Mouse (Mus musculus) MEL (cell line): Measurements from ENCODE around the gene Mbd3. TPM values are rescaled to one million over a fixed set of nuclear protein-coding genes. Genes with fewer than 3 reads are reported as not detected.

Experiments used
- DNase-seq: peaks from one replicate; pipeline ENCODE4 v3.0.0; 2011; ENCODE audit warnings: low read depth, low spot score
- H3K27ac ChIP-seq: 2 replicates; pipeline ENCODE4 v1.5.1; 2012; ENCODE audit warnings: low read depth, mild to moderate bottlenecking, control low read depth, low read length, moderate library complexity; ENCODE audit not compliant: control insufficient read depth
- H3K27me3 ChIP-seq, 2 experiments: fragments of 150-350 bp in 1 of 2; sonication (generic) in 1 of 2; 2 replicates each; pipeline ENCODE4 v1.6.1; 2012; ENCODE audit warnings: low read length in 2 of 2, mild to moderate bottlenecking in 2 of 2, improper control_type of control experiment in 1 of 2, moderate library complexity in 1 of 2; ENCODE audit not compliant: insufficient read depth in 2 of 2, control insufficient read depth in 1 of 2
- H3K36me3 ChIP-seq, 2 experiments: 2 replicates each; pipeline ENCODE4 v1.6.1; 2012 to 2014; ENCODE audit warnings: low read length in 2 of 2, improper control_type of control experiment in 1 of 2, inconsistent platforms in 1 of 2, mild to moderate bottlenecking in 1 of 2; ENCODE audit not compliant: insufficient read depth in 2 of 2, control insufficient read depth in 1 of 2
- H3K4me1 ChIP-seq, 2 experiments: fragments of 150-350 bp in 1 of 2; sonication (generic) in 1 of 2; 2 replicates each; pipeline ENCODE4 v1.6.1; 2012; ENCODE audit warnings: low read length in 2 of 2, improper control_type of control experiment in 1 of 2, mild to moderate bottlenecking in 1 of 2; ENCODE audit not compliant: insufficient read depth in 2 of 2, control insufficient read depth in 1 of 2
- H3K4me3 ChIP-seq, 2 experiments: fragments of 150-350 bp in 1 of 2; sonication (generic) in 1 of 2; 2 replicates each; pipeline ENCODE4 v1.5.1; 2012; ENCODE audit warnings: low read depth in 2 of 2, low read length in 2 of 2, mild to moderate bottlenecking in 2 of 2, moderate library complexity in 2 of 2, control low read depth in 1 of 2, improper control_type of control experiment in 1 of 2; ENCODE audit not compliant: control insufficient read depth in 1 of 2, insufficient read depth in 1 of 2
- H3K79me2 ChIP-seq: 2 replicates; pipeline ENCODE4 v1.6.1; 2012; ENCODE audit warnings: mild to moderate bottlenecking, low read length, moderate library complexity; ENCODE audit not compliant: control insufficient read depth, poor library complexity, insufficient read depth
- H3K9ac ChIP-seq: 2 replicates; pipeline ENCODE4 v1.6.1; 2012; ENCODE audit warnings: low read depth, mild to moderate bottlenecking, control low read depth, low read length, moderate library complexity; ENCODE audit not compliant: control insufficient read depth, poor library complexity, severe bottlenecking
- H3K9me3 ChIP-seq: fragments of 150-350 bp; sonication (generic); replicated peaks from 2 replicates; pipeline ENCODE4 v1.6.1; 2012; ENCODE audit warnings: mild to moderate bottlenecking, low read length, improper control_type of control experiment, moderate library complexity; ENCODE audit not compliant: insufficient read depth
- CTCF ChIP-seq, 3 experiments: IDR thresholded peaks in 2 of 3; conservative IDR thresholded peaks in 1 of 3; 2 replicates each; pipeline ENCODE4 v1.5.1; 2011 to 2012; ENCODE audit warnings: low read length in 3 of 3, low read depth in 2 of 3, mild to moderate bottlenecking in 2 of 3, improper control_type of control experiment in 1 of 3, inconsistent platforms in 1 of 3, mixed read lengths in 1 of 3, moderate library complexity in 1 of 3; ENCODE audit not compliant: control insufficient read depth in 1 of 3, insufficient read depth in 1 of 3, poor library complexity in 1 of 3, severe bottlenecking in 1 of 3
- ELF1 ChIP-seq: IDR thresholded peaks from 2 replicates; pipeline ENCODE4 v1.6.1; 2014; ENCODE audit warnings: low read depth, mild to moderate bottlenecking, inconsistent platforms, low read length, improper control_type of control experiment, moderate library complexity
- EP300 ChIP-seq, 2 experiments: IDR thresholded peaks; 2 replicates each; pipeline ENCODE4 v1.6.1; 2011; ENCODE audit warnings: improper control_type of control experiment in 2 of 2, low read length in 2 of 2, low read depth in 1 of 2, mild to moderate bottlenecking in 1 of 2
- ETS1 ChIP-seq: IDR thresholded peaks from 2 replicates; pipeline ENCODE4 v1.6.1; 2012; ENCODE audit warnings: low read depth, mild to moderate bottlenecking, inconsistent platforms, low read length, improper control_type of control experiment, moderate library complexity
- GABPA ChIP-seq: IDR thresholded peaks from 2 replicates; pipeline ENCODE4 v1.6.1; 2012; ENCODE audit warnings: low read depth, mild to moderate bottlenecking, inconsistent platforms, low read length, improper control_type of control experiment, moderate library complexity
- MAZ ChIP-seq: IDR thresholded peaks from 2 replicates; pipeline ENCODE4 v1.6.1; 2012; ENCODE audit warnings: low read depth, mild to moderate bottlenecking, inconsistent platforms, low read length, improper control_type of control experiment
- MEF2A ChIP-seq: IDR thresholded peaks from 2 replicates; pipeline ENCODE4 v1.6.1; 2014; ENCODE audit warnings: low read depth, mild to moderate bottlenecking, inconsistent platforms, low read length, improper control_type of control experiment; ENCODE audit not compliant: poor library complexity, insufficient replicate concordance, severe bottlenecking; ENCODE audit errors: extremely low read depth
- MYB ChIP-seq: IDR thresholded peaks from 2 replicates; pipeline ENCODE4 v1.6.1; 2011; ENCODE audit warnings: mild to moderate bottlenecking, low read depth, low read length, improper control_type of control experiment
- MYC ChIP-seq: IDR thresholded peaks from 2 replicates; pipeline ENCODE4 v1.6.1; 2011; ENCODE audit warnings: low read depth, mild to moderate bottlenecking, low read length, improper control_type of control experiment, moderate library complexity
- NRF1 ChIP-seq: IDR thresholded peaks from 2 replicates; pipeline ENCODE4 v1.6.1; 2014; ENCODE audit warnings: low read depth, mild to moderate bottlenecking, inconsistent platforms, low read length, improper control_type of control experiment, moderate library complexity; ENCODE audit not compliant: poor library complexity, insufficient read depth, severe bottlenecking
- POLR2A ChIP-seq, 2 experiments: IDR thresholded peaks; 2 replicates each; pipeline ENCODE4 v1.6.1; 2011 to 2012; ENCODE audit warnings: low read length in 2 of 2, mild to moderate bottlenecking in 2 of 2, control low read depth in 1 of 2, improper control_type of control experiment in 1 of 2, low read depth in 1 of 2, moderate library complexity in 1 of 2; ENCODE audit not compliant: control insufficient read depth in 1 of 2, insufficient read depth in 1 of 2, poor library complexity in 1 of 2
- POLR2AphosphoS5 ChIP-seq: IDR thresholded peaks from 2 replicates; pipeline ENCODE4 v1.6.1; 2012; ENCODE audit warnings: low read depth, borderline replicate concordance, mild to moderate bottlenecking, inconsistent platforms, low read length, moderate library complexity, mixed read lengths
- RCOR1 ChIP-seq: IDR thresholded peaks from 2 replicates; pipeline ENCODE4 v1.6.1; 2012; ENCODE audit warnings: low read depth, mild to moderate bottlenecking, inconsistent platforms, low read length, improper control_type of control experiment
- TAL1 ChIP-seq: IDR thresholded peaks from 2 replicates; pipeline ENCODE4 v1.6.1; 2012; ENCODE audit warnings: mild to moderate bottlenecking, inconsistent platforms, low read length, moderate library complexity, mixed read lengths
- TCF12 ChIP-seq: IDR thresholded peaks from 2 replicates; pipeline ENCODE4 v1.6.1; 2014; ENCODE audit warnings: low read depth, mild to moderate bottlenecking, inconsistent platforms, low read length, improper control_type of control experiment, moderate library complexity
- ZC3H11A ChIP-seq: IDR thresholded peaks from 2 replicates; pipeline ENCODE4 v1.6.1; 2012; ENCODE audit warnings: low read depth, mild to moderate bottlenecking, inconsistent platforms, low read length, improper control_type of control experiment
- ZKSCAN1 ChIP-seq: IDR thresholded peaks from 2 replicates; pipeline ENCODE4 v1.6.1; 2012; ENCODE audit warnings: low read depth, mild to moderate bottlenecking, inconsistent platforms, low read length, improper control_type of control experiment, moderate library complexity
- ZMIZ1 ChIP-seq: IDR thresholded peaks from 2 replicates; pipeline ENCODE4 v1.6.1; 2012; ENCODE audit warnings: low read depth, mild to moderate bottlenecking, inconsistent platforms, low read length, improper control_type of control experiment, moderate library complexity
- ZNF384 ChIP-seq: IDR thresholded peaks from 2 replicates; pipeline ENCODE4 v1.6.1; 2012; ENCODE audit warnings: low read depth, mild to moderate bottlenecking, inconsistent platforms, low read length, improper control_type of control experiment
- polyA plus RNA-seq, 2 experiments: library from polyadenylated mRNA; stranded (reverse) in 1 of 2; unstranded in 1 of 2; fragments of >175 nt in 1 of 2; fragments of >200 nt in 1 of 2; gene quantifications; 2 replicates each; pipeline versions ENCODE4 v1.2.1 to v1.2.4; 2012; ENCODE audit warnings: low replicate concordance in 2 of 2, low read depth in 1 of 2; ENCODE audit not compliant: insufficient read length in 2 of 2, insufficient read depth in 1 of 2, missing spikeins in 1 of 2
- total RNA-seq: library from RNA; depleted of rRNA; stranded (reverse); fragments of 300-350 nt; gene quantifications from 2 replicates; pipeline ENCODE4 v1.2.3, GENCODE M21; 2012

Gene Mbd3
- total and polyA plus RNA-seq, 3 experiments = 81.4 to 289 TPM; not detected in 1

DNA sequence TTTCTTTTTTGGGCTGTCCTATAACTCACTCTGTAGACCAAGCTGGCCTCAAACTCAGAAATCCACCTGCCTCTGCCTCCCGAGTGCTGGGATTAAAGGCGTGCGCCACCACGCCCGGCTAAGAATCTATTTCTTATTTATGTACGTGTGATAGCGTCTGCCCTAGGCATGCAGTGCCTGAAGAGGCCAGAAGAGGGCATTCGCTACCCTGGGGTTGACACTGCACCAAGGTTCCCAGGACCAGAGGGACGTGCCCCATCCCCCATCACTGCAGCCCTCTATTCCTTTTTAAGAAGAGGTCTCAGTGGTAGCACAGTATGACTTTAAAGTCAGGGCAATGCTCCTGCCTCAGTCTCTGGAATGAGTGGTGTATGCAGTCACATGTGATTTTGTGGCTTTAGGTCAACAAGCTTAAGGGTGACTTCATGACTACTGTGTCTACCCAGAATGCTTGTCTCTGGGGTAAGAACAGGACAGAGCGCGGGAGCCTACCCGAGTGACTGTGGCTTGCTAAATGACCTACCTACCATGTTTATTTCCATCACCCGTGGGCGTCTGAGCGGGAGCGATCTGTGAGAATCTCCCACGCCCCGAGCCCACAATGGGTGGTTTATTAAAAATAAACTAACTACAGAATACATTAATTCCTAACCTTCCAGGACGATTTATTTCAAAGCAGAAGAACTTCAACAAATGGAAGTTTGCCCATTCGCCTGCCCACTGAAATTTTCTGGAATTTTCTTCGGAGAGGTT is 29.2 kb downstream of the Mbd3 start:
- H3K27me3 ChIP-seq = peaks cover 0 to 2% of the 10 kb centered on the region in 2 experiments; a peak in 1 of 4 replicates
- peak; percentile 45 for DNase-seq
- no peak for TF ChIP-seq ELF1
- TF ChIP-seq CTCF (IDR thresholded peaks at IDR 0.05 in 2 of 3, conservative IDR thresholded peaks at IDR 0.05 in 1 of 3; ENCODE audit: control insufficient read depth in 1 of 3, insufficient read depth in 1 of 3, low read depth in 2 of 3, low read length in 3 of 3, poor library complexity in 1 of 3, severe bottlenecking in 1 of 3) = peak; percentile 38 to 47 (median 39); a peak in 5 of 6 replicates
- no peak for TF ChIP-seq TCF12
- TF ChIP-seq, all 39 proteins: peak for 1
- H3K27ac ChIP-seq = no peak overlapping the region
- no peaks in the 10 kb centered on the region for H3K79me2 ChIP-seq
- peaks cover 0 to 7% of the 10 kb centered on the region in 2 experiments; a peak in 1 of 4 replicates for H3K4me1 ChIP-seq
- H3K36me3 ChIP-seq = no peaks in the 10 kb centered on the region
- no peak overlapping the region for H3K4me3 ChIP-seq
- H3K9me3 ChIP-seq = no peaks in the 10 kb centered on the region
- H3K9ac ChIP-seq = no peak overlapping the region

DNA sequence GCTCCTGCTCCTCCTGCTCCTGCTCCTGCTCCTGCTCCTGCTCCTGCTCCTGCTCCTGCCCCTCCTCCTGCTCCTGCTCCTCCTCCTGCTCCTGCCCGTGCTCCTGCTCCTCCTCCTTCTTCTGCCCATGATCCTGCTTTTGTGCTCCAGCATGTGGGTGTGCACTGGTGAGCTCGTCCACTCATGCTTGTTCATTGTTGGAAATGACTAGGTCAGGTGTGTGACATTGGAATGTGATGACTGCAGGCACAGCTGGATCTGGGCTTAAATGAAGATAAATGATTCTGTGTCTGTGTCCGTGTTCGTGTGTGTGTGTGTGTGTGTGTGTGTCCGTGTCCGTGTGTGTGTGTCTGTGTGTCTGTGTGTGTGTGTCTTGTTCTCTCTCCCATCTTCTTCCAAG is 31.0 kb downstream of the Mbd3 start:
- DNase-seq = no peak
- Histone ChIP-seq H3K27me3 (peaks cover 2% of the 10 kb centered on the region in 2 experiments; a peak in 1 of 4 replicates), H3K9me3 (no peaks in the 10 kb centered on the region), H3K36me3 (no peaks in the 10 kb centered on the region), H3K27ac (no peak overlapping the region), H3K4me3 (no peak overlapping the region), H3K4me1 (peaks cover 0 to 7% of the 10 kb centered on the region in 2 experiments; a peak in 1 of 4 replicates), H3K79me2 (no peaks in the 10 kb centered on the region), H3K9ac (no peak overlapping the region)
- TF ChIP-seq EP300 (IDR thresholded peaks at IDR 0.05; ENCODE audit: low read depth in 1 of 2, low read length in 2 of 2) (no peak), ZMIZ1 (no peak), TCF12 (no peak), ETS1 (no peak), RCOR1 (no peak), MAZ (no peak), TAL1 (no peak), POLR2AphosphoS5 (no peak), ZNF384 (no peak), GABPA (no peak), MYB (no peak), ZC3H11A (no peak), MEF2A (no peak), NRF1 (no peak), MYC (no peak), POLR2A (IDR thresholded peaks at IDR 0.05; ENCODE audit: control insufficient read depth in 1 of 2, insufficient read depth in 1 of 2, low read depth in 1 of 2, low read length in 2 of 2, poor library complexity in 1 of 2) (no peak), ZKSCAN1 (no peak)
